Mouse (Mus musculus): Measurements from ENCODE around the gene Alox5.
"Not testable (repeated sequence)": the region's sequence is repeated elsewhere in the genome, so short reads cannot be mapped to it uniquely, and the experiment has no call there.

The Alox5 gene

GRCm38 (mm10) chr6:116460544-116461283, at the start of gene Alox5:
TSS of gene Alox5 (minus strand) at chr6:116461178.
- no peak for DNase-seq

DNA sequence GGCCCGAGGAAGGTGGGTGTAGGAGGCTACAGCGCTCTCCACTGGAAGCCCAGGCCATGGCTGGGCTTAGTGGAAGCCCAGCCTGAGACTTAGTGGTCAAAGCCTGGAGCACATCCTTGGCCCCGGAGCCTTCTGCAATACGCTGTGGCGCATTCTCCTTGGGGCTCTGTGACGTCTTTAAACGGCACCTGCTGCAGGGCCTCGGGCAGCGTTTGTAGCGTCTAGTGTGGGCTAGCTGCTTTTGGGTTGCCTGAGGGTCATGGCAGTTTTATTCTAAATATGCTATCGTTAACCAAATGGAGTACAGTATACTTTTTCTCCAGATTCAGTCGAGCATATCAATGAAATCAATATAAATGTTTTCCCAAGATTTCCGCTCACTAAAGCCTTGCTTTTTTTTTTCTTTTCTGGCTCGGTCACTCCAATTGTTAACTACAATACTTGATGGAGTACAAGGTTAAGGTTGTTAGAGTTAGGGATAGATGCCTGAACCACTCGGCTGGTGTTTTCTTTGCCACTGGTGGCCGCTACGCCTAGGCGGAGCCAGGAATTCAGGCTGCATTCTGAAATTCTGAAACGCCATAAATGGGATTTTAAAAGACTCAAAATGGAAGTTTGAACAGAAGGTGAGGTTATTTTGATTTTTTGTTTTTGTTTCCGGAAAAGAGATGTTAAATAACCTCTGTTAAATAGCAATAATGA, 45.5 kb upstream of the Alox5 start, which contains the start of gene Olfr212:
Gene Olfr212 (plus strand): TSS at position 215 of the 702 bp plus-strand sequence.
- DNase-seq: not testable (repeated sequence)

- no peak for DNase-seq
Measured at GRCm38 (mm10) chr6:116495960-116496359, 35.0 kb upstream of the Alox5 start.

DNA sequence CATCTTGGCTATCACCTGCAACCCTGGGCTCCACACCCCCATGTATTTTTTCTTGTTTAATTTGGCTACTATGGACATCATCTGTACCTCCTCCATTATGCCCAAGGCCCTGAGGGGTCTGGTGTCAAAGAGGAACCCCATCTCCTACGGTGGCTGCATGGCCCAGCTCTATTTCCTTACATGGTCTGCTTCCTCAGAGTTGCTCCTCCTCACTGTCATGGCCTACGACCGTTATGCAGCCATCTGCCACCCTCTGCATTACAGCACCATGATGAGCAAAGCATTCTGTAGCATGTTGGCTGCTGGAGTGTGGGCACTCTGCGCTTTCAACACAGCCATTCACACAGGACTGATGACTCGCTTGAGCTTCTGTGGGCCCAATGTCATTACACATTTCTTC, 32.8 kb upstream of the Alox5 start:
- no peak for DNase-seq

DNA sequence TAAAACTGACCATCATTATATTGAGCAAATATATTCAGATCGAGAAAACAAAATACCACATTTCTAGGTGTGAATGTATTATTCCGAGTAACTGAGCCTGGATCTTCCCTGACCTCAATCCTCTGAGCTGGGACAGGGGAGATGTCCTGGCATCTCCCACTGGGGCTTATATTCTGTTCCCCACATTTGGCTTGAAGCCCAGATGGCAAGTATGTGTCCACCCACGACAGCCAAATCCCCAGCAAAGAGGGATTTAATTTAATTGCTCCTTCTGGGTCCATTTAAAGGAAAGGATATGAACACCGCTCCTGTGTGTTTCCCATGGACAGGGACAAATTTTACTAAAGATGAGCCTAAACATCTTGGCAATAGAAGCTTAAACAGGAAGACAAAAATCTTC, 27.8 kb upstream of the Alox5 start, which contains the start of gene Olfr211:
Gene Olfr211 (plus strand): TSS at position 301 of the 400 bp plus-strand sequence.
- no peak for DNase-seq

- no peak for DNase-seq
Measured at GRCm38 (mm10) chr6:116486833-116487232, 25.9 kb upstream of the Alox5 start.

DNA sequence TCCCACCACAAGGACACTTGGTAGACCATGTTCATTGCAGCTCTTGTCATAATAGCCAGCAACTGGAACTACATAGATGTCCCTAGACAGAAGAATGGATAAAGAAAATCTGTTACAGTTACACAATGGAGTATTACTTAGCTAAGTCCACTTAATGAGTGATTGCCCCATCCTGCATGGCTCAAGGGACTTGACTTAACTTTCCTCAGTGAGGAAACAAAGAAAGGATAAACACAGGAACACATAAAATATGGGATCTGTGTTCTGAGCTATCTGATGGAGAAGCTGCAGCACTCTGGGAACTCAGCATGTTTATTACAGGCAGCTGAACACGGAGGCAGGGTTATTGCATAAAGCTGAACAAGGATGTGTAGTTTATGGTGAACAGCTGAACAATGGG, 24.1 kb upstream of the Alox5 start:
- DNase-seq: no peak

DNA sequence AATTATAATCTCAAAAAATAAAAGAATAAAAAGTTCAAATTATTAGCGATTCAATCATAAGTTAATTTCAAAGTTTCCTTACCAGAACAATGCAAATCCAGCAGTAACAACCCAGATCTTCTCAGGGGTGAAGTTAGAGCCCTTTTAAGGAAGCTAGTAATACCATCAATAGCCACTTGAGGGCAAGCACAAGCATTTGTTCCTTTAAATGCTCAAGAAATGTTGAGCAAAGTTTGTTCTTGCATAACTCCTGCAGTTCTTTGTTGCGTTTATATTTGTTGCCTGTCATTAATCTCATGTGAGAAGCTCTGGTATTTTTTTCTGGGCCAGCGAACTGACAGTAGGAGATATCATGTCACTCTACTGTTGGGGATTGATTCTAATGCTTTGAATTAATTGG, 7.1 kb upstream of the Alox5 start:
- DNase-seq: no peak

DNA sequence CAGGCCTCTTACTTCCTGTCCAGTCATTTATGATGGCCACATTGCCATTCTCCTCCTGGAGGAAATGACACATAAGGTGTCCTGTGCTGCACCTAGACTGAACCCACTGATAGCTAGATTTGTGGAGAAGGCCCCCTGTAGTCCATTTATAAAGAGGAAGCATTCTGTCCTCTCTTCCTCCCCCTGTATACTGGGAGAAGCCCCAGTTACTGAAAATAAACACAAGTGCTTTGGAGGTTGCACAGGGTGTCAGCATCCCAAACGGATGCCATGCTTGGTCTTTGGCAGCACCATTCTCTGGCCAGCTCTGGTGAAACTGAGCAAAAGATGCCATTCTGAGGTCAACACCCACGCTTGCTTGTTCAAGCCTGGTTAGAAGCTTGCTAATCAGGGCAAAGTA, 1.7 kb downstream of the Alox5 start:
- no peak for DNase-seq

- DNase-seq: no peak
Measured at GRCm38 (mm10) chr6:116458728-116459127, 2.2 kb downstream of the Alox5 start.

- DNase-seq: no peak
Measured at GRCm38 (mm10) chr6:116456482-116456881, 4.5 kb downstream of the Alox5 start.

DNA sequence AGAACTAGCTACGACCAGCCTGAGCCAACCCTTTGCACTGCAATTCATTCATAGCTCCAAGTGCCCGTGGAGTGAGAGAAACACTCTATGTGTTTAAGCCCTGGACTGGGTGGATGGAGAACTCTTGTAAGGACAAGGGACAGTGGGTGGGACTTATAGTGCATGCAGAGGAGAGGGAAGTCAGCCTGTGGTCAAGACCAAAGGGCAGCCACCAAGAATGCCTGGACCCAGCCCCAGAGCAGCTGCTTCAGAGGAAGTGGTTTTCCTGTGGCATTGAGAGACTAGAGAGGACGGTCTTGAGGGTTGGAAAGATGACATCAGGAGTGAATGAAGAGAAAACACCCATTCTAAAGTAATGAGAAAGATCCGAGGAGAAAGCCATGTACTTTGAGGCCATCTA, 5.2 kb downstream of the Alox5 start:
- peak; percentile 9 for DNase-seq

- no peak for DNase-seq
Measured at GRCm38 (mm10) chr6:116440849-116441248, 20.1 kb downstream of the Alox5 start.

DNA sequence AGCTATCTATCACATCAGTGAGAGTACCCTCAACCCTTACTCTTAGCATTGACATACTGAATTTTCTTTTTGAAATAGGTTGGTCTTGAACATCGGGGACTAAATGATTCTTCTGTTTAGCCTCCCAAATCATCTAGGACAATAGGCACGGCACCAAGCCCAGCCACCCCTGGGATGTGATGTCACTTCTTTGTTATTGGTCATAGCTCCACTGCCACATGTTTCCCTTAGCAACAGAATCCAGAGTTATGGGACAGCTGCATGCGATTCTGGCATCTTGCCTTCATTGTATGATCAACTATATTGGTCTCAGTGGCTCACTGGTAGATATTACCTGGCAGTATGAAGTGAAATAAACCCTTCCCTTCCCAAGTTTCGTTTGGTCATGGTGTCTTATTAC, 20.5 kb downstream of the Alox5 start:
- DNase-seq: no peak

- DNase-seq: no peak
Measured at GRCm38 (mm10) chr6:116439531-116439930, 21.4 kb downstream of the Alox5 start.

GRCm38 (mm10) chr6:116438864-116439263, 22.1 kb downstream of the Alox5 start:
- no peak for DNase-seq

DNA sequence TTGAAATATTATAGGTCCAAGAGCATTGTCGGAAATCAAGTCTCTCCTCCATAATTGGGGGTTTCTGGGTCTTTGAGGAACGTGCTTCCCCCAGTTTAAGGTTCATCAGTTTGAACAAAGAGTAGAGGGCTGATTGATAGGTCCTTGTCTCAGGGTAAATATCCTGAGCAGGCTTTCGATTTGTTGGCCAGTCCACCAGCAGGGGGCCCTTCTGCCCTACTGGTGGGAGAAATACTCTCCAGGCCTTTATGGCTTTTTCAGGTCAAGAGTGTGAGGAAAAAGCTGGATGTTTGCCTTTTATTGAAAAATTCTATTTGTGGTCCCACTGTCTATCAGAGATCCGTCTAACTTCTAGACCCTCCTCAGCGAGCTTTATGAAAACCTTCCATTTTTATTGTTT, 32.7 kb downstream of the Alox5 start:
- no peak for DNase-seq

- no peak for DNase-seq
Measured at GRCm38 (mm10) chr6:116427552-116427951, 33.4 kb downstream of the Alox5 start.

GRCm38 (mm10) chr6:116423664-116424063, 37.3 kb downstream of the Alox5 start:
- DNase-seq: peak; percentile 49

DNA sequence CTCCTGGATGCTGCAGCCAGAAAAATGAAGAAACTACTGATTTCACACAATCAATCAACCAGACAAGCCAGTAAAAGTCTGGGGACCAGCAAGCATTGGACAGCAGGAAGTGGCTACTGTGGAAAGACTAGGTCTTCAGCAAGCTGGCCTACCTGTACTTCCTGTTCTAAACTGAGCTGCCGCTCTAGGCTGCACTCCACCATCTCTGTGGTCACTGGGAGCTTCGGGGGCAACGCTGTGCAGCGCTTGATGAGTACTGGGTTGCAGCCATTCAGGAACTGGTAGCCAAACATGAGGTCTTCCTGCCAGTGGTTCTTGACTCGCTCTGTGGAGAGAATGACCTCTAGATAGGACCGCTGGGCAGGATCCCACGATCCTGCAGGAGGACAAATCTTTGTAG, 38.0 kb downstream of the Alox5 start:
- no peak for DNase-seq

DNA sequence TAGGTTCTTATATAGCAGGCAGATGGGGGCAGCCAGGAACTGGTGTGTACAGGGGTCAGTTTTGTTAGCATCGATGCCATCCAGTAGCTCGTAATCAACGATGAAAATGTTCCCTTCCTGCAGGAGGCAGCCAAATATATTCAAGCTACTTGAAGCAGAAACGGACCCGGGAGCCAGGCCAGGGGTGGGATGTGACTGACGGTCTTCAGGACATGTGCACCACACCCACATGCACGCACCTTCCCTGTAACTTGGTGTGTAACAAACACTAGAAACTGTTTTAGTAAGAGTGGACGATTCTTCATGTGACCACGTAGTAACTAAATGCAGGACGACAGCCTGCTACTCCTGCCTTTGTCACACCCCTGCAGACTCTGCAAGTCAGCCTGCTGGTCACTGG, 40.7 kb downstream of the Alox5 start:
- no peak for DNase-seq

- DNase-seq: no peak
Measured at GRCm38 (mm10) chr6:116419699-116420098, 41.3 kb downstream of the Alox5 start.

GRCm38 (mm10) chr6:116418487-116418886, 42.5 kb downstream of the Alox5 start:
- no peak for DNase-seq
